Mouse (Mus musculus) hindbrain, embryonic 13.5 days (tissue): ENCODE measurements around the gene Kcnk13. TPM values are rescaled to one million over a fixed set of nuclear protein-coding genes. Genes with fewer than 3 reads are reported as not detected.

ENCODE experiments used
- ATAC-seq: fragments of 200-750 bp; cut with Nextera tagmentation; 2 replicates; pipeline ENCODE4 v1.8.0; 2017; ENCODE audit warnings: moderate TSS enrichment; ENCODE audit not compliant: low FRiP score
- H3K27ac ChIP-seq: fragments of 300-500 bp; sonication (generic); 2 replicates; pipeline ENCODE4 v1.5.1; 2015; ENCODE audit warnings: inconsistent platforms, mild to moderate bottlenecking, moderate library complexity
- H3K27me3 ChIP-seq: fragments of 300-500 bp; sonication (generic); 2 replicates; pipeline ENCODE4 v1.6.1; 2015; ENCODE audit warnings: mild to moderate bottlenecking, inconsistent platforms
- H3K36me3 ChIP-seq: fragments of 300-500 bp; sonication (generic); 2 replicates; pipeline ENCODE4 v1.6.1; 2015; ENCODE audit warnings: mild to moderate bottlenecking, inconsistent platforms
- H3K4me1 ChIP-seq: fragments of 300-500 bp; sonication (generic); replicated peaks from 2 replicates; pipeline ENCODE4 v1.6.1; 2015; ENCODE audit warnings: inconsistent platforms
- H3K4me2 ChIP-seq: fragments of 300-500 bp; sonication (generic); 2 replicates; pipeline ENCODE4 v1.6.1; 2015; ENCODE audit warnings: inconsistent platforms, mild to moderate bottlenecking, moderate library complexity
- H3K4me3 ChIP-seq: fragments of 300-500 bp; sonication (generic); 2 replicates; pipeline ENCODE4 v1.5.1; 2015; ENCODE audit warnings: mild to moderate bottlenecking, inconsistent platforms
- H3K9ac ChIP-seq: fragments of 300-500 bp; sonication (generic); 2 replicates; pipeline ENCODE4 v1.6.1; 2015; ENCODE audit warnings: mild to moderate bottlenecking, inconsistent platforms
- H3K9me3 ChIP-seq: fragments of 300-500 bp; sonication (generic); 2 replicates; pipeline ENCODE4 v1.6.1; 2016; ENCODE audit warnings: inconsistent platforms
- WGBS: fragments of 180-500 bp; shearing (Covaris S2); methylation state at CpG from one replicate; pipeline ENCODE4 v1.1.7; 2015; 5-methylcytosine and 5-hydroxymethylcytosine counted together
- polyA plus RNA-seq: library from polyadenylated mRNA; unstranded; fragments of >200 nt; fragmentation: Nextera tagmentation; extraction: Ambion mirVana; gene quantifications from 2 replicates; pipeline ENCODE4 v1.2.1, GENCODE M21; 2015

The Kcnk13 gene
- polyA plus RNA-seq: 0.47 and 0.60 TPM in 2 replicates

GRCm38 (mm10) chr12:99964301-99965202, at the start of gene Kcnk13:
Gene Kcnk13, plus strand, starts transcription at chr12:99964499.
- peaks cover 74% of the 10 kb centered on the region for H3K27me3 ChIP-seq
- H3K4me1 ChIP-seq: peaks cover 34% of the 10 kb centered on the region
- WGBS: under 1% methylated on average over 39 of the region's 39 CpGs

GRCm38 (mm10) chr12:99917800-99918427, 46.4 kb upstream of the Kcnk13 start:
- Histone ChIP-seq H3K4me2 (no peak overlapping the region), H3K27me3 (no peaks in the 10 kb centered on the region), H3K36me3 (peaks cover 59% of the 10 kb centered on the region), H3K9ac (no peak overlapping the region), H3K4me3 (no peak overlapping the region), H3K4me1 (peaks cover 3% of the 10 kb centered on the region), H3K27ac (no peak overlapping the region), H3K9me3 (no peaks in the 10 kb centered on the region)
- no peak for ATAC-seq
- WGBS: 91% methylated on average over 15 of the region's 15 CpGs

More at GRCm38 (mm10) chr12:99964301-99965202, at the start of gene Kcnk13:
- peak within 1 kb of the TSS; percentile 56 for H3K4me3 ChIP-seq
- H3K9ac ChIP-seq: peak within 1 kb of the TSS; percentile 73
- ATAC-seq: peak; percentile 61
- H3K9me3 ChIP-seq: no peaks in the 10 kb centered on the region
- no peak within 1 kb of the TSS for H3K27ac ChIP-seq
- peak within 1 kb of the TSS; percentile 95 for H3K4me2 ChIP-seq
- no peaks in the 10 kb centered on the region for H3K36me3 ChIP-seq

GRCm38 (mm10) chr12:99919636-99920035, 44.7 kb upstream of the Kcnk13 start:
- Histone ChIP-seq H3K36me3 (peaks cover 47% of the 10 kb centered on the region), H3K4me2 (no peak overlapping the region), H3K27me3 (no peaks in the 10 kb centered on the region), H3K27ac (no peak overlapping the region), H3K9me3 (no peaks in the 10 kb centered on the region), H3K4me1 (peaks cover 18% of the 10 kb centered on the region), H3K9ac (no peak overlapping the region), H3K4me3 (no peak overlapping the region)
- WGBS: 94% methylated on average over 3 of the region's 3 CpGs
- no peak for ATAC-seq

GRCm38 (mm10) chr12:99921045-99921444, 43.3 kb upstream of the Kcnk13 start:
- H3K27ac ChIP-seq: no peak overlapping the region
- H3K9me3 ChIP-seq: no peaks in the 10 kb centered on the region
- H3K36me3 ChIP-seq: peaks cover 41% of the 10 kb centered on the region
- no peak overlapping the region for H3K9ac ChIP-seq
- no peak for ATAC-seq
- 85% methylated on average over 3 of the region's 3 CpGs for WGBS
- H3K4me3 ChIP-seq: no peak overlapping the region
- H3K4me1 ChIP-seq: peaks cover 18% of the 10 kb centered on the region
- no peaks in the 10 kb centered on the region for H3K27me3 ChIP-seq
- H3K4me2 ChIP-seq: no peak overlapping the region

DNA sequence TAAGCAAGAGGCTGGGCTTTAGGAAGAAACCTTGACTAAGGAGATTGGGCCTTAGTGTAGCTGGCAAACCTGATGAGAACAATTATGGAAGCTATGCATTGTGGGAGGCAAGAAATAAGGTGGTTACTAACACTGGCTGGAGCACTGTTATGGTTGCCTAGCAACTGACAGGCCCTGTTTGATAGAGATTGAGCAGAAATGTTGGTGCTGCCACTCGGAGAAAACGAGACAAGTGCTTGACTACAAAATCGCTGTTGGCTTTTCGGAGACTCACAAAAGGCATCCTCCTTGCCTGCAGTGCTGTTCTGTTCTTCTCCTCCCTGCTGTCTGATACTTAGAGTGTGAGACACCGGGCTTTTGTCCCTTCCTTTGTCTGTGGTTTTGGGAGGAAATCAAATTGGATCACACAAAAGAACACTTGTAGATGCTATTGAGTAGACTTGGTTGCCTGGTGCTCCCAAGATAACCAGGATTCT, 41.1 kb upstream of the Kcnk13 start:
- no peaks in the 10 kb centered on the region for H3K27me3 ChIP-seq
- ATAC-seq: peak; percentile 81
- no peak overlapping the region for H3K9ac ChIP-seq
- no peaks in the 10 kb centered on the region for H3K9me3 ChIP-seq
- H3K27ac ChIP-seq: peak overlapping the region; percentile 80
- peaks cover 18% of the 10 kb centered on the region for H3K4me1 ChIP-seq
- peaks cover 39% of the 10 kb centered on the region for H3K36me3 ChIP-seq
- H3K4me2 ChIP-seq: no peak overlapping the region
- WGBS: 5% methylated on average over 5 of the region's 5 CpGs
- no peak overlapping the region for H3K4me3 ChIP-seq

DNA sequence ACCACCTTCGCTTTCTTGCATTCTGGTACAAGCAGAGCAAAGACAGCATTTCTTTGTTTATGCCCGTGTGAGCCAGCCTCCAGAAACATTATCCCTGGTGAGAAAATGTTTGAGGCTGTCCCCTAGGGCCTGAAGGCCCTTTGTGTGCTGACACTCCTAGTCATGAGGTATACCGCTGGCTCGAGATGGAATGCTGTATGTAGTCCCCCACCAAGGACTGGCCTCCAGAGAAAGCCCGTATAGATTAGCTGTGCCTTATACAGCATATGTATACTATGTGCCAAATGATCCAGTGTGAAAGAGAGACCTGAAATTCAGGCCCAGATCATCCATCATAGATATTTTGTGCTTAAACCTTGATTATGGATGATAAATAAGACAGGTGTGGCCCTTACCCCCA, 40.6 kb upstream of the Kcnk13 start:
- H3K27ac ChIP-seq: peak overlapping the region; percentile 80
- no peaks in the 10 kb centered on the region for H3K27me3 ChIP-seq
- no peak overlapping the region for H3K9ac ChIP-seq
- peak; percentile 69; the same call in 1 of the 2 replicates for ATAC-seq
- H3K4me1 ChIP-seq: peaks cover 18% of the 10 kb centered on the region
- no peak overlapping the region for H3K4me2 ChIP-seq
- no peaks in the 10 kb centered on the region for H3K9me3 ChIP-seq
- H3K36me3 ChIP-seq: peaks cover 34% of the 10 kb centered on the region
- no peak overlapping the region for H3K4me3 ChIP-seq
- 33% methylated on average over 5 of the region's 5 CpGs for WGBS

GRCm38 (mm10) chr12:99928311-99928710, 36.0 kb upstream of the Kcnk13 start:
- Histone ChIP-seq H3K36me3 (peaks cover 43% of the 10 kb centered on the region), H3K4me2 (no peak overlapping the region), H3K4me1 (peaks cover 11% of the 10 kb centered on the region), H3K27me3 (no peaks in the 10 kb centered on the region), H3K27ac (no peak overlapping the region), H3K9me3 (no peaks in the 10 kb centered on the region), H3K9ac (no peak overlapping the region), H3K4me3 (no peak overlapping the region)
- WGBS: 92% methylated on average over 7 of the region's 7 CpGs
- ATAC-seq: no peak

DNA sequence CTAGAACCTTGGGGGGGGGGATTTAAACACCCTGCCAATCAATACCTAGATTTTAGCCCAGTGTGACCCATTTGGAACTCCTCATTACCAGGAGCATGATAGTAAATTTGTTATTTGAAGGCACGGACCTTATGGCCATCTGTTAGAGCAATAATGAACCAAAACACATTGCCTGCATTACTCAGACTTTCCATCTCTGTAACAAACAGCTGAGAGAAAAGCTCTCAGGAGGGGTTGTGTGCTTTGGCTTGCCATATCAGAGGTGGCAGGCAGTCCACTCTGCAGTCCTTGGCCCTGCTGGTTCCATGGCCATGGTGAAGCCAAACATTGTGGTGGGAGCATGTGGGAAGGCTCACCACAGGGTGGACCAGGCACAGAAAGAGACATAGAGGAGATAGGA, 35.1 kb upstream of the Kcnk13 start:
- Histone ChIP-seq H3K9me3 (no peaks in the 10 kb centered on the region), H3K9ac (no peak overlapping the region), H3K4me2 (no peak overlapping the region), H3K27ac (no peak overlapping the region), H3K4me3 (no peak overlapping the region), H3K27me3 (no peaks in the 10 kb centered on the region), H3K36me3 (peaks cover 43% of the 10 kb centered on the region), H3K4me1 (peaks cover 2% of the 10 kb centered on the region)
- 94% methylated on average over 1 of the region's 1 CpGs for WGBS
- no peak for ATAC-seq

DNA sequence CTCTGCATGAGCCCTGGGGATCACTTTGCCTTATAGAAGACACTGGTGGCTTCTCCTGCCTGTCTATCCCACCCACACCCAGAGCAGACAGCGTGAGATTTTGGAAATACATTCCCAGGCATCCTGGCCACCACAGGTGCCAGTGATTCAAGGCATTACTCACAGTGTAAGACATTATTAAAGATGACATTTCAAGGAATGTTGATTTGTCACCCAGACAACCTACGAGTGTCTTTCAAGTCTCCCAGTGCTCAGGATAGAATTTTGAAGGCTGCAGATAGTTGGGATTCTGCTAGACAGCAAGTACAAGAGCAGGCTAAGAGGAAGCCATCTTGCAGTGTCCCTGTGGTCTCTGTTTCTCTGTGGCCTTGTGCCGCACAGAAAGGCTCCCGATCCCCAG, 32.1 kb upstream of the Kcnk13 start:
- Histone ChIP-seq H3K4me2 (no peak overlapping the region), H3K4me1 (no peaks in the 10 kb centered on the region), H3K4me3 (no peak overlapping the region), H3K27me3 (no peaks in the 10 kb centered on the region), H3K36me3 (peaks cover 58% of the 10 kb centered on the region), H3K27ac (no peak overlapping the region), H3K9ac (no peak overlapping the region), H3K9me3 (no peaks in the 10 kb centered on the region)
- no peak for ATAC-seq
- WGBS: 86% methylated on average over 4 of the region's 4 CpGs

DNA sequence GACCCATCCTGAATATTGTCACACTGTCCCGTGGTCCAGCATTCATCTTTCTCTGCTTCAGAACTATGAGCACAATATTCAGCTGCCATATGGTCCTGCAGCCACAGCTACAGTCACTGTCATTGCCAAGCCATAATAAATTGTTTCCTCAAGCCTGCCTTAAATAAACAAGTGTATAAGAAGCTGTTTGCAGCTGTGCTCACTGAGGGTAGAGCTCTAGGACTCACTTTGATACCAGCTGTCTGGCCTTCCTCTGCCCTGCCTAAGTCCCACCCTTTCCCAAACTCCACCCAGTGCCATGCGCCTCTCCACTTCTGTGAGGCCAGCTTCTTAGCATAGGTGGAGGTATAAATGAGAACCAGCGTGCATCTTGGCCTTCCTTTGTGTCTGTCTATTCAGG, 30.7 kb upstream of the Kcnk13 start:
- H3K4me1 ChIP-seq: no peaks in the 10 kb centered on the region
- H3K36me3 ChIP-seq: peaks cover 62% of the 10 kb centered on the region
- H3K9me3 ChIP-seq: no peaks in the 10 kb centered on the region
- no peak overlapping the region for H3K9ac ChIP-seq
- no peaks in the 10 kb centered on the region for H3K27me3 ChIP-seq
- no peak overlapping the region for H3K4me2 ChIP-seq
- no peak for ATAC-seq
- H3K4me3 ChIP-seq: no peak overlapping the region
- 97% methylated on average over 3 of the region's 3 CpGs for WGBS
- no peak overlapping the region for H3K27ac ChIP-seq

DNA sequence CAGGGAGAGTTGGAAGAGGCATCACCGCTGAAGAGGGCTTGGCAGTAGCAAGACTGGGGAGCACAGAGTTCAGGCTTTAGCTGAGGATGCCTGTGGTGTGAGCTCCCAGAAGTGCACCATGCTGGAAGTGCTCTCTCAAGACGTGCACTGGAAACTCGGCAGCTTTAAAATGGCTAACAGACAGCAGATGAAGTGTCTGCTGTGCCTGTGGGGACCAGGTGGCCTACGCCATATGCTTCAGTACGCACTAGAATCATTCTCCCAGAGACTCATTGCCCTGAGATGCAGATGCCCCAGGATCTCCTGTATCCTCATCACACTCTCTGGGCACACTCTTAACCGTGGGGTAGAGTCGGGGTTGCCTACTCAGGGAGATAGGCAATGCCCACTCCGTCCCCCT, 28.9 kb upstream of the Kcnk13 start:
- Histone ChIP-seq H3K9me3 (no peaks in the 10 kb centered on the region), H3K4me3 (no peak overlapping the region), H3K27ac (no peak overlapping the region), H3K4me2 (no peak overlapping the region), H3K27me3 (no peaks in the 10 kb centered on the region), H3K4me1 (no peaks in the 10 kb centered on the region), H3K36me3 (peaks cover 71% of the 10 kb centered on the region), H3K9ac (no peak overlapping the region)
- WGBS: 88% methylated on average over 8 of the region's 8 CpGs
- ATAC-seq: no peak

GRCm38 (mm10) chr12:99938476-99938875, 25.8 kb upstream of the Kcnk13 start:
- H3K4me3 ChIP-seq: no peak overlapping the region
- H3K36me3 ChIP-seq: peaks cover 71% of the 10 kb centered on the region
- ATAC-seq: no peak
- no peaks in the 10 kb centered on the region for H3K9me3 ChIP-seq
- no peaks in the 10 kb centered on the region for H3K4me1 ChIP-seq
- H3K4me2 ChIP-seq: no peak overlapping the region
- H3K9ac ChIP-seq: no peak overlapping the region
- 80% methylated on average over 4 of the region's 4 CpGs for WGBS
- no peak overlapping the region for H3K27ac ChIP-seq
- H3K27me3 ChIP-seq: no peaks in the 10 kb centered on the region
